ENCODE assay signal across 9 mouse cellular contexts in the genomic region with DNA sequence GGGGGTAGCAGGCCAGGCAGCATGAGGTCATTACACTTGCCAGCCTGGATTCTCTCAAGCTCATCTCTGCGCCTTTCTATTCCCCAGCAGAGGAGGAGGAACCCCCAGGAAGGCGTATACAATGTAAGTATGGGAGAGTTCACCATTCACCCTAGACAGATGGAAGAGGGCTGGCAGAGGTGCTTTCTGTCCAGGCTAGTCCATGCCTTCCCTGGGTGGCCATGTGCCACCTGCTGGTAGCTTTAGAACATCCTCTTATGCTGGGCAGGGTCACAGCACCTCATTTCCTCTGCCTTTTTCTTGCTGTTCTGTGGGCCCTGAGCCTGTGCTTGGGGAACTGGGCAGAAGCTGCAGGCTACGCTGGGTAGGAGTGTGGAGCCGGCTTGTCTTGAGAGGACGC.
DNase-seq lines count a peak whose midpoint lies in the region; ATAC-seq and TF ChIP-seq lines count a peak whose summit lies in the region.
"Had no signal": no experiment of that assay in that cellular context is flagged by ENCODE, and none has a peak within 500 bp of the region (broad histone marks: within the 10 kb centered on the region; RNA-seq: fewer than 3 reads in every experiment).

No protein-coding gene starts in this region.

- no peak for TF ChIP-seq POLR2A in brain, embryonic 14.5 days (IDR thresholded peaks at IDR 0.05; ENCODE audit: borderline replicate concordance, extremely low read depth, insufficient read depth, insufficient read length, poor library complexity, severe bottlenecking)

- peak; percentile 36 for DNase-seq in adrenal gland, postnatal 14 days
- no peak for DNase-seq in adrenal gland, postnatal 25 days
- DNase-seq in left cerebral cortex, adult 2 months (ENCODE audit: extremely low spot score in 1 of 2, low spot score in 2 of 2), result no peak
- no peak for DNase-seq in left cerebral cortex, adult 18-20 months (ENCODE audit: low spot score in 2 of 2)
- no peak for DNase-seq in brain, embryonic 14.5 days (ENCODE audit: low read depth)
- peak; percentile 41 for DNase-seq in midbrain, embryonic 14.5 days
- no peak for DNase-seq in layer of hippocampus, postnatal 36 days
- no peak for DNase-seq in adrenal gland, adult 18-20 months (ENCODE audit: low spot score in 2 of 2)

- no peaks in the 10 kb centered on the region for H3K9me3 ChIP-seq in midbrain, embryonic 14.5 days (ENCODE audit: control insufficient read depth, low read length)
- H3K9me3 ChIP-seq: limb, embryonic 15.5 days had no signal

- H3K4me2 ChIP-seq in midbrain, embryonic 14.5 days (ENCODE audit: low read length), result no peak overlapping the region
- H3K4me2 ChIP-seq: limb, embryonic 15.5 days had no signal

- H3K4me3 ChIP-seq in left cerebral cortex, adult 2 months, result no peak overlapping the region
- no peak overlapping the region for H3K4me3 ChIP-seq in midbrain, embryonic 14.5 days (replicated peaks; ENCODE audit: low read depth, low read length)
- H3K4me3 ChIP-seq: limb, embryonic 15.5 days had no signal

- H3K27ac ChIP-seq in left cerebral cortex, adult 2 months, result no peak overlapping the region
- H3K27ac ChIP-seq in midbrain, embryonic 14.5 days (replicated peaks; ENCODE audit: low read depth, low read length), result no peak overlapping the region
- H3K27ac ChIP-seq: limb, embryonic 15.5 days had no signal

- H3K4me1 ChIP-seq in midbrain, embryonic 14.5 days (ENCODE audit: control insufficient read depth, insufficient read depth, low read length), result no peaks in the 10 kb centered on the region
- H3K4me1 ChIP-seq: limb, embryonic 15.5 days had no signal

- WGBS in midbrain, embryonic 14.5 days, result 89% methylated on average over 5 of the region's 5 CpGs

- H3K9ac ChIP-seq in midbrain, embryonic 14.5 days (replicated peaks; ENCODE audit: low read length), result no peak overlapping the region
- H3K9ac ChIP-seq: limb, embryonic 15.5 days had no signal

- no peak for ATAC-seq in midbrain, embryonic 14.5 days (ENCODE audit: low FRiP score, low TSS enrichment)

- no peaks in the 10 kb centered on the region for H3K36me3 ChIP-seq in midbrain, embryonic 14.5 days (ENCODE audit: control insufficient read depth, insufficient read depth, low read length)
- H3K36me3 ChIP-seq: limb, embryonic 15.5 days had no signal

- intact Hi-C loops in left cerebral cortex, adult 2 months (cut with DNase I), result no loop called here

- no peaks in the 10 kb centered on the region for H3K27me3 ChIP-seq in midbrain, embryonic 14.5 days (ENCODE audit: control insufficient read depth, insufficient read depth, low read length)

- TF ChIP-seq CTCF in left cerebral cortex, adult 2 months (IDR thresholded peaks at IDR 0.05), result peak; percentile 43
- peak; percentile 29; the same call in 1 of the 2 replicates for TF ChIP-seq CTCF in brain, embryonic 14.5 days (IDR thresholded peaks at IDR 0.05; ENCODE audit: borderline replicate concordance, extremely low read depth, insufficient read depth, insufficient read length)

Comparison
In these comparisons a context has a peak if more than half of its experiments do, and no peak if none do; other contexts are left out.
1. DNase-seq: peak in adrenal gland, postnatal 14 days (single experiment) and midbrain, embryonic 14.5 days (single experiment); none in adrenal gland, postnatal 25 days (single experiment), left cerebral cortex, adult 2 months (0 of 2), left cerebral cortex, adult 18-20 months (0 of 2), brain, embryonic 14.5 days (single experiment), layer of hippocampus, postnatal 36 days (0 of 2) and adrenal gland, adult 18-20 months (0 of 2).